Mouse (Mus musculus) bone marrow macrophage, adult 2 months (primary cell): ENCODE measurements around the gene Cd6. TPM values are rescaled to one million over a fixed set of nuclear protein-coding genes. Genes with fewer than 3 reads are reported as not detected.

Experiments
- H3K27ac ChIP-seq: 2 replicates; pipeline ENCODE4 v1.5.1; 2012; ENCODE audit warnings: low read depth, low read length; ENCODE audit not compliant: insufficient read depth
- H3K4me1 ChIP-seq: 2 replicates; pipeline ENCODE4 v1.6.1; 2012; ENCODE audit warnings: low read length; ENCODE audit not compliant: control insufficient read depth, insufficient read depth
- H3K4me3 ChIP-seq: 2 replicates; pipeline ENCODE4 v1.5.1; 2012; ENCODE audit warnings: mild to moderate bottlenecking, low read length, moderate library complexity; ENCODE audit not compliant: insufficient read depth
- CTCF ChIP-seq: IDR thresholded peaks from 2 replicates; pipeline ENCODE4 v1.5.1; 2012; ENCODE audit warnings: low read depth, mild to moderate bottlenecking, low read length, moderate library complexity
- POLR2A ChIP-seq: IDR thresholded peaks from 2 replicates; pipeline ENCODE4 v1.6.1; 2012; ENCODE audit warnings: mild to moderate bottlenecking, low read depth, low read length, borderline replicate concordance
- polyA plus RNA-seq: library from polyadenylated mRNA; stranded (reverse); fragments of >200 nt; gene quantifications from 2 replicates; pipeline ENCODE4 v1.2.4, GENCODE M21; 2012; ENCODE audit not compliant: missing spikeins, insufficient read depth, insufficient read length

Cd6 gene
- polyA plus RNA-seq, 1 experiment, result not detected

DNA sequence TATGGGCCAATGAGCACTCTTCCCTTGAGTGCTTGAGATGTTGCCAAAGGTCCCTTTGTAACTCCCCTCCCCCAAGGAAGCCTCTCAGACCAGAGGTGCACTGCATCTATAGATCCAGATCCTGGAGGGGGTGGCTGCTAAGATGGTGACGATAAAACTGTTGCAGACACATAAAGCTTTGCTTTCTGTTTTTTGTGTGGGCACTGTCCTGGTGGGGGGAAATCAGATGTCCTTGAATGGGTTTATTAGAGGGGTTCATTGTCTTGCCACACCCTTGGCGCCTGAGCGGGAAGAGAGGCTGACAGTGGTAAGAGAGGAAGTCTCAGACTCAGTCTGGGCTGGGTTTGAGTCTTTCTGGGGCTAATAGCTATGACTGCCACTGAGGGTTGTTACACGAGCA is 46.7 kb downstream of the Cd6 start:
- H3K27ac ChIP-seq, result no peak overlapping the region

GRCm38 (mm10) chr19:10781641-10782040 is 48.2 kb downstream of the Cd6 start:
- TF ChIP-seq POLR2A (no peak), CTCF (no peak)
- H3K4me3 ChIP-seq, result no peak overlapping the region
- H3K27ac ChIP-seq, result peak overlapping the region; percentile 39
- peaks cover 47% of the 10 kb centered on the region for H3K4me1 ChIP-seq

More for the DNA sequence above, 46.7 kb downstream of the Cd6 start:
- TF ChIP-seq POLR2A, result no peak
- TF ChIP-seq CTCF, result no peak
- Histone ChIP-seq H3K4me3 (no peak overlapping the region), H3K4me1 (peaks cover 47% of the 10 kb centered on the region)

- Histone ChIP-seq H3K27ac (no peak overlapping the region), H3K4me1 (peaks cover 13% of the 10 kb centered on the region), H3K4me3 (no peak overlapping the region)
- TF ChIP-seq CTCF (no peak), POLR2A (no peak)
These were observed 53.0 kb downstream of the Cd6 start for GRCm38 (mm10) chr19:10776906-10777305.

DNA sequence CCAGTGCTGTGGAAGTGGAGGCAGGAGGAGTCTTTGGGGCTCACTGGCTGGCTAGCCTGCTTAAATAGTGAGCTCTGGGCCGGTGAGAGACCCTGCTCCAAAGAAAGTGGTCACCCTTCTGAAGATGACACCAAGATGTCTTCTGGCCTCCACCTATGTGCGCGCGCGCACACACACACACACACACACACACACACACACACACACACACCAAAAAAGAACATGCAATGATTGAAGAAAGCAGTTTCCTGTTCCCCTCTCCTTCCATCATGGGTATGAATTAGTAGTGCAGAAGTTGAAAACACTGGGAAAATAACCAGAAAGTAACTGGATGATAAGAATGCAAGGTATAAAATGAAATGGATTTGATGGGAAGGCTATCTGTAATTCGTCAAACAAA is 55.7 kb downstream of the Cd6 start:
- TF ChIP-seq POLR2A, result no peak
- no peak for TF ChIP-seq CTCF
- H3K4me3 ChIP-seq, result no peak overlapping the region
- H3K27ac ChIP-seq, result no peak overlapping the region

GRCm38 (mm10) chr19:10773384-10773783 is 56.5 kb downstream of the Cd6 start:
- Histone ChIP-seq H3K4me3 (no peak overlapping the region), H3K27ac (no peak overlapping the region), H3K4me1 (no peaks in the 10 kb centered on the region)
- TF ChIP-seq CTCF (no peak), POLR2A (no peak)

More for the DNA sequence above, 55.7 kb downstream of the Cd6 start:
- no peaks in the 10 kb centered on the region for H3K4me1 ChIP-seq

DNA sequence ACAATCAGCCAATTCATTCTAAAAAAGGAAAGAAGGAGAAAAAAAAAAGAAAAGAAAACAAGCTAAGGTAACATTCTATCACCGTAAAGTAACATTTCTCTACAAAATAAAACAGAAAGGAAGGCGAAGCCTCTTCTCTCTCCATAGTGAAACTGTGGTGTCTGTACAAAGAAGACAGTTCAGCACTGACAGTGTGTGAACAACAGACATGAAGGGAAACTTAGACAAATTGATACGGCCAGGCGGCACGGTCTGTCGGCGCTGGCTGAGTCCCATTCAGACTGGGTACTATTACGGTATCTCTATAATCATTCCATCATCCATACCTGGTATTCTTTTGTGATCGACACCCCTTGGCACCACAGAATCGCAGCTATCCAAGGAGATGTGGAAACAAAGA is 57.0 kb downstream of the Cd6 start:
- TF ChIP-seq CTCF, result no peak
- no peak for TF ChIP-seq POLR2A
- Histone ChIP-seq H3K27ac (no peak overlapping the region), H3K4me3 (no peak overlapping the region), H3K4me1 (no peaks in the 10 kb centered on the region)

DNA sequence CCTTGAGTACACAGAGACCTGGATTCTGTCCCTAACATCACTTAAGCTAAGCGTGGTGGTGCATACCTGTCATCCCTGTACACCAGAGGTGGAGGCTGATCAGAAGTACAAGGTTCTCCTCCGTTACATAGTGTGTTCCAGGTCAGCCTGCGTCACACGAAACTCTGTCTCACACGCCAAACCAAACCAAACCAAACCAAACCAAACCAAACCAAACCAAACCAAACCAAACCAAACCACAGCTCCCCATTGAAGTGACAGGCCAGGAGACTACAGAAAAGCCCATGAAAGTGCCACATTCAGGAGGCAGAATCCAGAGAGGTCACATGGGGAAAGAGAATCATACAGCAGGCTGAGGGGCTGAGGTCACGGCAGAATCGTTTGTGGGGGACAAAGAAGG is 57.9 kb downstream of the Cd6 start:
- no peak overlapping the region for H3K4me3 ChIP-seq
- TF ChIP-seq POLR2A, result no peak
- TF ChIP-seq CTCF, result no peak
- no peaks in the 10 kb centered on the region for H3K4me1 ChIP-seq
- H3K27ac ChIP-seq, result no peak overlapping the region

- Histone ChIP-seq H3K4me3 (no peak overlapping the region), H3K27ac (no peak overlapping the region), H3K4me1 (no peaks in the 10 kb centered on the region)
- no peak for TF ChIP-seq POLR2A
- TF ChIP-seq CTCF, result no peak
These were observed 60.2 kb downstream of the Cd6 start for GRCm38 (mm10) chr19:10769429-10770195.

GRCm38 (mm10) chr19:10768694-10769428 is 61.0 kb downstream of the Cd6 start:
- Histone ChIP-seq H3K4me3 (no peak overlapping the region), H3K27ac (no peak overlapping the region), H3K4me1 (no peaks in the 10 kb centered on the region)
- no peak for TF ChIP-seq CTCF
- no peak for TF ChIP-seq POLR2A

GRCm38 (mm10) chr19:10767631-10768030 is 62.2 kb downstream of the Cd6 start:
- H3K4me3 ChIP-seq, result no peak overlapping the region
- no peak overlapping the region for H3K27ac ChIP-seq
- H3K4me1 ChIP-seq, result no peaks in the 10 kb centered on the region
- TF ChIP-seq CTCF (no peak), POLR2A (no peak)

- Histone ChIP-seq H3K4me3 (no peak overlapping the region), H3K27ac (no peak overlapping the region), H3K4me1 (peaks cover 22% of the 10 kb centered on the region)
- TF ChIP-seq CTCF, result no peak
- TF ChIP-seq POLR2A, result no peak
These were observed 66.4 kb downstream of the Cd6 start for GRCm38 (mm10) chr19:10763381-10764031.
